Mouse (Mus musculus) midbrain, postnatal 0 days (tissue): ENCODE measurements at regions not wholly inside any gene's neighbourhood (a gene's known extent, or its start where the extent isn't known, plus 50 kb on each side); places are given as distances from the start of the nearest gene placed in this dataset.

Experiments used
- ATAC-seq: fragments of 200-750 bp; cut with Nextera tagmentation; 2 replicates; pipeline ENCODE4 v1.8.0; 2017; ENCODE audit warnings: moderate number of reproducible peaks, mild to moderate bottlenecking, moderate TSS enrichment, moderate library complexity; ENCODE audit not compliant: low FRiP score
- DNase-seq: peaks from one replicate; pipeline ENCODE4 v3.0.0-alpha.2; 2015; ENCODE audit warnings: low spot score
- H3K27ac ChIP-seq: fragments of 300-500 bp; sonication (generic); 2 replicates; pipeline ENCODE4 v1.5.1; 2014; ENCODE audit warnings: low read depth, mild to moderate bottlenecking, low read length, mixed read lengths
- H3K27me3 ChIP-seq: fragments of 300-500 bp; sonication (generic); 2 replicates; pipeline ENCODE4 v1.6.1; 2014; ENCODE audit warnings: low read length, control low read depth, mixed read lengths; ENCODE audit not compliant: insufficient read depth
- H3K36me3 ChIP-seq: fragments of 300-500 bp; sonication (generic); 2 replicates; pipeline ENCODE4 v1.6.1; 2014; ENCODE audit warnings: low read length, control low read depth, mixed read lengths; ENCODE audit not compliant: insufficient read depth
- H3K4me1 ChIP-seq: fragments of 300-500 bp; sonication (generic); 2 replicates; pipeline ENCODE4 v1.6.1; 2014; ENCODE audit warnings: mild to moderate bottlenecking, control low read depth, antibody characterized with exemption, low read length, mixed read lengths; ENCODE audit not compliant: insufficient read depth
- H3K4me2 ChIP-seq: fragments of 300-500 bp; sonication (generic); 2 replicates; pipeline ENCODE4 v1.6.1; 2014; ENCODE audit warnings: low read depth, mild to moderate bottlenecking, low read length, mixed read lengths; ENCODE audit not compliant: poor library complexity, severe bottlenecking
- H3K4me3 ChIP-seq: fragments of 300-500 bp; sonication (generic); 2 replicates; pipeline ENCODE4 v1.5.1; 2014; ENCODE audit warnings: low read depth, mild to moderate bottlenecking, low read length, moderate library complexity
- H3K9ac ChIP-seq: fragments of 300-500 bp; sonication (generic); replicated peaks from 2 replicates; pipeline ENCODE4 v1.6.1; 2014; ENCODE audit warnings: mild to moderate bottlenecking, low read length, moderate library complexity, mixed read lengths; ENCODE audit not compliant: poor library complexity, severe bottlenecking
- H3K9me3 ChIP-seq: fragments of 300-500 bp; sonication (generic); 2 replicates; pipeline ENCODE4 v1.6.1; 2016; ENCODE audit warnings: low read length, control low read depth
- CTCF ChIP-seq: IDR thresholded peaks from 2 replicates; pipeline ENCODE4 v1.5.1; 2016; ENCODE audit warnings: antibody characterized with exemption, mild to moderate bottlenecking
- WGBS: fragments of 180-500 bp; shearing (Covaris S2); extraction: QIAGEN DNeasy Blood & Tissue Kit; methylation state at CpG from one replicate; pipeline ENCODE4 v1.1.7; 2014; 5-methylcytosine and 5-hydroxymethylcytosine counted together

- Histone ChIP-seq H3K27me3 (no peaks in the 10 kb centered on the region), H3K27ac (no peak overlapping the region), H3K36me3 (no peaks in the 10 kb centered on the region), H3K4me2 (no peak overlapping the region), H3K9ac (no peak overlapping the region), H3K4me3 (no peak overlapping the region), H3K9me3 (no peaks in the 10 kb centered on the region), H3K4me1 (no peaks in the 10 kb centered on the region)
- 74% methylated on average over 1 of the region's 1 CpGs for WGBS
- no peak for DNase-seq
- ATAC-seq, result no peak
- TF ChIP-seq CTCF, result no peak
These were observed 1021.0 kb downstream of the Gsdmc2 start for GRCm38 (mm10) chr15:62823861-62824518.

GRCm38 (mm10) chr15:62822305-62822704 lies 1022.7 kb downstream of the Gsdmc2 start:
- ATAC-seq (no peak), DNase-seq (no peak)
- no peak overlapping the region for H3K27ac ChIP-seq
- H3K9me3 ChIP-seq, result no peaks in the 10 kb centered on the region
- no peak overlapping the region for H3K4me2 ChIP-seq
- no peak overlapping the region for H3K9ac ChIP-seq
- no peak for TF ChIP-seq CTCF
- no peaks in the 10 kb centered on the region for H3K36me3 ChIP-seq
- H3K27me3 ChIP-seq, result no peaks in the 10 kb centered on the region
- H3K4me1 ChIP-seq, result no peaks in the 10 kb centered on the region
- no peak overlapping the region for H3K4me3 ChIP-seq

- H3K4me2 ChIP-seq, result no peak overlapping the region
- no peaks in the 10 kb centered on the region for H3K36me3 ChIP-seq
- H3K27ac ChIP-seq, result no peak overlapping the region
- no peak for DNase-seq
- no peak overlapping the region for H3K9ac ChIP-seq
- WGBS, result 81% methylated on average over 1 of the region's 1 CpGs
- no peaks in the 10 kb centered on the region for H3K27me3 ChIP-seq
- no peak overlapping the region for H3K4me3 ChIP-seq
- H3K4me1 ChIP-seq, result no peaks in the 10 kb centered on the region
- no peak for ATAC-seq
- H3K9me3 ChIP-seq, result no peaks in the 10 kb centered on the region
- no peak for TF ChIP-seq CTCF
These were observed 1031.9 kb downstream of the Gsdmc2 start for GRCm38 (mm10) chr15:62813093-62813492.

GRCm38 (mm10) chr15:62812026-62812425 lies 1033.0 kb downstream of the Gsdmc2 start:
- Histone ChIP-seq H3K27ac (no peak overlapping the region), H3K4me3 (no peak overlapping the region), H3K4me1 (no peaks in the 10 kb centered on the region), H3K4me2 (no peak overlapping the region), H3K9ac (no peak overlapping the region), H3K27me3 (no peaks in the 10 kb centered on the region), H3K36me3 (no peaks in the 10 kb centered on the region), H3K9me3 (no peaks in the 10 kb centered on the region)
- ATAC-seq (no peak), DNase-seq (peak; percentile 54)
- TF ChIP-seq CTCF, result no peak
- WGBS, result 30% methylated on average over 2 of the region's 2 CpGs

GRCm38 (mm10) chr15:62809320-62809719 lies 1035.7 kb downstream of the Gsdmc2 start:
- TF ChIP-seq CTCF, result no peak
- no peaks in the 10 kb centered on the region for H3K9me3 ChIP-seq
- ATAC-seq (no peak), DNase-seq (no peak)
- no peaks in the 10 kb centered on the region for H3K4me1 ChIP-seq
- no peaks in the 10 kb centered on the region for H3K36me3 ChIP-seq
- H3K27ac ChIP-seq, result no peak overlapping the region
- H3K9ac ChIP-seq, result no peak overlapping the region
- no peak overlapping the region for H3K4me2 ChIP-seq
- H3K4me3 ChIP-seq, result no peak overlapping the region
- WGBS, result 87% methylated on average over 3 of the region's 3 CpGs
- H3K27me3 ChIP-seq, result no peaks in the 10 kb centered on the region

DNA sequence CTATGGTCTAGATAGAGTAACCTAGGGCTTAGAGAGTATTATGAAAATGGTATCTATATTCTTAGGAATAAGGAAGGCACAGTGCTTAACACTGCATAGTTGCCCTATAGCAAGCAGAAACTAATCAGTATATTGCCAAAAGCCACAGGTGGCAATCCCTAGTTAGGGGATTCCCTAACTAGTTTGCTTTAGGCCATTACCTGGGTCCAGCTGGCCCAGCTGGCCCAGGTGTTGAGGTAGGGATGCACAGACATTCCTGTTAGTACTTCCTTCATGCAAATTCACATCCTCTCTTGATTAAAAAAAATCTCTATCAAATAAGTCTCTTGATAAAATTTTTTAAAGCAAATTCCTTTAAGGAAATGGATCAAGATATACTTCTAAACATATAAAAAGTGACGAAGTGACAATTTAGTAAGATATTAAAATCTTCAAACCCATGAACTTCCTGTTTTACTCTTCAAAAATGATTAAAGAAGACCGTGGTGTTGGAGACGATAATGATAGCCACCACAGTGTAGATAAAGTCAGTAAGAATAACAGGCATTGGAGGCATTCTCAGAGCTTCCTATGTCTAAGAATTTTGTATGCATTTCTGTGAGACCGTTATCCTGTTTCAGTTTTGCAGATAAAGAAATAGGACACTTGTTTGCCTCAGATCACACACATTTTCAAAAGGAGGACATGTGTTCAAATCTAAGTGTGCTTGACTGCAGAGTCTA lies 1036.7 kb downstream of the Gsdmc2 start:
- WGBS, result 92% methylated on average over 4 of the region's 4 CpGs
- DNase-seq (no peak), ATAC-seq (no peak)
- Histone ChIP-seq H3K27ac (no peak overlapping the region), H3K4me1 (no peaks in the 10 kb centered on the region), H3K9ac (no peak overlapping the region), H3K4me3 (no peak overlapping the region), H3K36me3 (no peaks in the 10 kb centered on the region), H3K27me3 (no peaks in the 10 kb centered on the region), H3K4me2 (no peak overlapping the region), H3K9me3 (no peaks in the 10 kb centered on the region)
- no peak for TF ChIP-seq CTCF
